In the genomic region with DNA sequence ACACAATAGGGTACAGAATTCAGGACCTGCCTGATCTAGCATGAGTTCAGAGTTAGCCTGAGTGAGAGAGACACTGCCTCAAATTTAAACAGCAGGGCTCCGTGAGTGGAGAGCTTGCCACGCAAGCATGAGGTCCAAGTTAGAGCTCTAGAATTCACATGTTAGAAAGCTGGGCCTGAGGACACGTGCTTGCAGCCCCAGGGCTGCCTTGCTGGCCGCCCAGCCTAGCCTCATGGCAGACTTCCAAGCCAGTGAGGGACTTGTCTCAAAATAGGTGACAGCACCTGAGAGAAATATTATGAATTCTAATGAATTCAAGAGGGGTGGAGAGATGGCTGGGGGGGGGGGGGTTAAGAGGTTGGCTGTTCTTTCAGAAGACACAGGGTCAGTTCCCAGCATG, we compare ENCODE assay signal across 18 mouse cellular contexts. TPM values are rescaled to one million over a fixed set of nuclear protein-coding genes. Genes with fewer than 3 reads are reported as not detected.
"Had no signal": no experiment of that assay in that cellular context is flagged by ENCODE, and none has a peak within 500 bp of the region (broad histone marks: within the 10 kb centered on the region; RNA-seq: fewer than 3 reads in every experiment).

No protein-coding gene starts in this region.

- H3K27me3 ChIP-seq: limb, embryonic 15.5 days; liver, embryonic 15.5 days; neural tube, embryonic 15.5 days had no signal

- DNase-seq: lung, embryonic 14.5 days; lung, postnatal 10 days; lung, postnatal 4 days; midbrain, embryonic 14.5 days; right cerebral cortex, adult 18-20 months; right cerebral cortex, postnatal 25 days; thymus, postnatal 36 days had no signal

- H3K4me1 ChIP-seq: liver, embryonic 15.5 days had no signal

- H3K9ac ChIP-seq: limb, embryonic 15.5 days; liver, embryonic 15.5 days; lung, embryonic 14.5 days; neural tube, embryonic 15.5 days had no signal

- H3K4me3 ChIP-seq: limb, embryonic 15.5 days; liver, embryonic 15.5 days; midbrain, embryonic 10.5 days; myocyte; neural tube, embryonic 15.5 days had no signal

- H3K27ac ChIP-seq: limb, embryonic 15.5 days; liver, embryonic 15.5 days; midbrain, embryonic 10.5 days; neural tube, embryonic 15.5 days had no signal

- ATAC-seq: intestine, embryonic 16.5 days had no signal

- H3K9me3 ChIP-seq: limb, embryonic 15.5 days; liver, embryonic 15.5 days; midbrain, embryonic 10.5 days; neural tube, embryonic 15.5 days had no signal

- H3K4me2 ChIP-seq: limb, embryonic 15.5 days; liver, embryonic 15.5 days; lung, embryonic 14.5 days; neural tube, embryonic 15.5 days had no signal

- H3K36me3 ChIP-seq: limb, embryonic 15.5 days; liver, embryonic 15.5 days; midbrain, embryonic 10.5 days; neural tube, embryonic 15.5 days had no signal

RNA-seq across cellular contexts. Expression of a gene that starts 17.1 kb away (rescaled TPM):
- total RNA-seq: megakaryocyte, adult 5-6 weeks had no signal
- polyA plus RNA-seq: large intestine, adult 2 months; lung, embryonic 14.5 days; midbrain, embryonic 10.5 days; neural tube, embryonic 11.5 days; small intestine, adult 2 months had no signal

RNA-seq across cellular contexts. Expression of a gene that starts 21.5 kb away (rescaled TPM):
- polyA plus RNA-seq: midbrain, embryonic 10.5 days; midbrain, embryonic 14.5 days; neural tube, embryonic 15.5 days had no signal

RNA-seq across cellular contexts. Expression of a gene that starts 48.0 kb away (rescaled TPM):
- total RNA-seq: left cerebral cortex, adult 18-20 months had no signal
- polyA plus RNA-seq: midbrain, embryonic 14.5 days; neural tube, embryonic 11.5 days; neural tube, embryonic 15.5 days had no signal
